In genomic region chr9:43737871-43738292, GRCm38 (mm10) we compare ENCODE assay signal across 8 mouse cellular contexts. TPM values are rescaled to one million over a fixed set of nuclear protein-coding genes. Genes with fewer than 3 reads are reported as not detected.
DNase-seq lines count a peak whose midpoint lies in the region; ATAC-seq and TF ChIP-seq lines count a peak whose summit lies in the region.

No protein-coding gene starts in this region.

- no peak overlapping the region for H3K9ac ChIP-seq in intestine, embryonic 14.5 days (ENCODE audit: low read length)

- H3K4me1 ChIP-seq in E14TG2a.4 (replicated peaks; ENCODE audit: low read depth, low read length) = peaks cover 96% of the 10 kb centered on the region
- peaks cover 12% of the 10 kb centered on the region for H3K4me1 ChIP-seq in intestine, embryonic 14.5 days (replicated peaks; ENCODE audit: control insufficient read depth, insufficient read depth, low read length)

- H3K27ac ChIP-seq in intestine, embryonic 14.5 days (ENCODE audit: low read depth) = no peak overlapping the region

- peaks cover 3% of the 10 kb centered on the region; the same call in 1 of the 2 replicates for H3K27me3 ChIP-seq in E14TG2a.4 (ENCODE audit: insufficient read depth, low read length)
- H3K27me3 ChIP-seq in intestine, embryonic 14.5 days (replicated peaks; ENCODE audit: control insufficient read depth, insufficient read depth, low read length) = no peaks in the 10 kb centered on the region

- peak overlapping the region; percentile 37 for H3K4me2 ChIP-seq in intestine, embryonic 14.5 days (ENCODE audit: low read length)

- no peak for TF ChIP-seq CTCF in E14TG2a.4 (conservative IDR thresholded peaks at IDR 0.05; ENCODE audit: low read length)

- WGBS in intestine, embryonic 14.5 days = under 1% methylated on average over 12 of the region's 12 CpGs

- ATAC-seq in intestine, embryonic 14.5 days (replicated peaks; ENCODE audit: low FRiP score, low TSS enrichment, low read depth) = 0 out of 2 replicates have a peak, but pooled peaks have one; percentile 46
- ATAC-seq in frontal cortex, adult (ENCODE audit: low TSS enrichment) = no peak

- DNase-seq in embryo, embryonic 10 days (ENCODE audit: low spot score) = peak; percentile 55
- peak; percentile 61 for DNase-seq in intestine, embryonic 14.5 days (ENCODE audit: low spot score)
- peak; percentile 68 for DNase-seq in lung, postnatal 10 days
- no peak for DNase-seq in adrenal gland, postnatal 36 days
- no peak for DNase-seq in left cerebral cortex, postnatal 25 days (ENCODE audit: low spot score in 2 of 2)
- DNase-seq in right cerebral cortex, postnatal 36 days (ENCODE audit: low spot score in 2 of 2) = no peak

- H3K9me3 ChIP-seq in E14TG2a.4 (ENCODE audit: low read length) = no peaks in the 10 kb centered on the region
- no peaks in the 10 kb centered on the region for H3K9me3 ChIP-seq in intestine, embryonic 14.5 days (ENCODE audit: control insufficient read depth, low read length)

- no peaks in the 10 kb centered on the region for H3K36me3 ChIP-seq in E14TG2a.4 (ENCODE audit: insufficient read depth, low read length)
- H3K36me3 ChIP-seq in intestine, embryonic 14.5 days (ENCODE audit: control insufficient read depth, insufficient read depth, low read length) = no peaks in the 10 kb centered on the region

- intact Hi-C loops in left cerebral cortex, postnatal 25 days (cut with DNase I) = no loop called here

- peak overlapping the region; percentile 41; the same call in 1 of the 2 replicates for H3K4me3 ChIP-seq in E14TG2a.4 (replicated peaks; ENCODE audit: low read length)
- H3K4me3 ChIP-seq in intestine, embryonic 14.5 days (ENCODE audit: low read depth, low read length) = no peak overlapping the region

RNA-seq across cellular contexts. Expression of gene Nectin1, which starts 5.9 kb away (rescaled TPM):
- 5.9 and 6.2 TPM in 2 replicates for polyA plus RNA-seq in intestine, embryonic 14.5 days (2014; fragmentation: Nextera tagmentation; extraction: Ambion mirVana)
- 10 to 100 TPM; 25.1 to 37.1 TPM for total RNA-seq in adrenal gland, postnatal 36 days (2021)
- total RNA-seq in left cerebral cortex, postnatal 25 days (2021) = 100 to 1,000 TPM in 1 of 2 experiments, 10 to 100 TPM in 1; 91.2 to 115 TPM

Comparison
In these comparisons a context has a peak if more than half of its experiments do, and no peak if none do; other contexts are left out.
1. DNase-seq: peak in embryo, embryonic 10 days (single experiment), intestine, embryonic 14.5 days (single experiment) and lung, postnatal 10 days (single experiment); none in adrenal gland, postnatal 36 days (0 of 2), left cerebral cortex, postnatal 25 days (0 of 2) and right cerebral cortex, postnatal 36 days (0 of 2).